Mouse (Mus musculus) kidney, adult 2 months (tissue): ENCODE results near the gene Meis1.

Experiments
- CTCF ChIP-seq: fragments of 200-500 bp; conservative IDR thresholded peaks from 2 replicates; pipeline ENCODE4 v1.5.1; 2011; ENCODE audit warnings: low read depth, mild to moderate bottlenecking, control low read depth, low read length, moderate library complexity, mixed read lengths; ENCODE audit not compliant: insufficient read depth, insufficient read length
- POLR2A ChIP-seq: fragments of 200-500 bp; IDR thresholded peaks from one replicate; pipeline ENCODE4 v1.6.1; 2011; ENCODE audit warnings: low read depth, low read length, control low read depth

DNA sequence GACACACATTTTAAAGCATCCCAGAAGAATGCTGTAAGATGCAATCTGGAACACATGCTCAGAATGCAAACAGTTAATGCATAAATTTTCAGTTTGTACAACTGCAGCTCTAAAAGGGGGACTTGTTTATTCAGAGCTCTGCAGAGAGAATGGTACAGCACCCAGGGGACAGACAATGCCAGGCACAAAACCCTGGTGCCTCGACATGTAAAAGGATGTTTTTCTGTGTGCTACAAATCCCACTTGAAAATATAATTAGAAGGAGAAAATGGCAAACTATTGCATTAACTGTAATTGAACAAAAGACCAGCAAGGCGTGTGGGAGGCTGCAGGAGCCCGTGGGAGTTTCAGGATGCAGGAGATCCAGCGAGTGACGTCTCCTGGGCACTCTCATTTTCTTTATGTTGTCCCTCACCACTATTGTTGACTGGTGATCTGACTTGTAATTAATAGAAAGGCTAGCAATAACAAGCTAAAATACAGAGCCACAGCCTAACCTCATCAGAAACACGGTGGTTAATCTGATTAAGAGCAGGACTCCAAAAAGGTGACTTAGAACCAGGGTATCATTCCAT lies 29.0 kb downstream of the Meis1 start:
- TF ChIP-seq CTCF: no peak
- no peak for TF ChIP-seq POLR2A
